Mouse (Mus musculus) G1E (cell line): ENCODE results near the gene Vcl.

Source experiments
- CTCF ChIP-seq: IDR thresholded peaks from 2 replicates; pipeline ENCODE4 v1.5.1; 2012; ENCODE audit warnings: low read depth, low read length, inconsistent platforms, mixed read lengths
- GATA1 ChIP-seq: IDR thresholded peaks from 2 replicates; pipeline ENCODE4 v1.6.1; 2012; ENCODE audit warnings: borderline replicate concordance, low read length, inconsistent platforms, mixed read lengths
- POLR2AphosphoS5 ChIP-seq: IDR thresholded peaks from 2 replicates; pipeline ENCODE4 v1.6.1; 2012; ENCODE audit warnings: low read depth, low read length, inconsistent platforms; ENCODE audit not compliant: insufficient replicate concordance

- TF ChIP-seq CTCF (no peak), GATA1 (no peak), POLR2AphosphoS5 (no peak)
These were observed 68.3 kb downstream of the Vcl start for GRCm38 (mm10) chr14:20997548-20997947.
